Mouse (Mus musculus): ENCODE results near the gene Rab7b. TPM values are rescaled to one million over a fixed set of nuclear protein-coding genes. Genes with fewer than 3 reads are reported as not detected.

Gene Rab7b
- polyA plus RNA-seq, 1 experiment = 157 TPM

DNA sequence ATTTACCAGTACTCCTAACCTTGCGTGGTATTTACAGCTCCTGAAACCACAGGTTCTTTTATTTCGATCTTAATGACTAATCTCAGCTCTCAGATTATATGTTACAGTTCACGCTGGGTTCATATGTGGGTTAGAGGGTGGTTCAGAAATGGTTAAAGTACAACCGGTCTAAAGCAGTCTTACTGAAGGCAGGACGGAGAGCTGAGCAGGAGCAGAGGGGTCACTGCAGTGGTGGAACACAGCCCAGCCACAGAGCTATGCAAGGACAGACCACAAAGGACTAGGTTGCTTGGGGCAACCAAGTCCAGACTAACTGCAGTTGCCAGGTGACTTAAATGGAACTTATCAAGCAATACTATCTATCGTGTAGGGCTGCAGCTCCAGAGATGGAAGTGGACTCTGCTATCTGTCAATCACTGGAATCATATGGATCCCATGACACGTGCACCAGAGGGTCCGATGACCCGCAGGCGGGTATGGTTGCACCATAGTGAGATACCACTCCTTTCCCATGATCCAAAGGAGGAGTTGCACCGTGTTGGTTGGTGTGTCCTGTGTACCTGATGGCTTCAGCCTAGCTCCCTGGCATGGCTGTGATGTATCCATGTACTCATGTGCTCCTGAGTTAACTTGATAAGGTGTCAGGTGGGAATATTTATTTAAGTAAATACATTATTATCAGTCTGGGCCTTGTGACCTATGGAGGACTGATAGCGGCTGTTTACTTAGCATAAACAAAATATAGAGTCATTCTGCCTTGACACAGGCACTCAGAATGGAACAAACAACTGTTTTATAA lies 42.3 kb downstream of the Rab7b start:
- H3K4me1 ChIP-seq (ENCODE audit: control insufficient read depth, insufficient read depth, low read length) = no peaks in the 10 kb centered on the region
- no peak for TF ChIP-seq CTCF (IDR thresholded peaks at IDR 0.05; ENCODE audit: low read depth, low read length)
- TF ChIP-seq POLR2A (IDR thresholded peaks at IDR 0.05; ENCODE audit: borderline replicate concordance, low read depth, low read length) = no peak
- H3K27ac ChIP-seq (ENCODE audit: insufficient read depth, low read depth, low read length) = no peak overlapping the region
- H3K4me3 ChIP-seq (ENCODE audit: insufficient read depth, low read length) = no peak overlapping the region

DNA sequence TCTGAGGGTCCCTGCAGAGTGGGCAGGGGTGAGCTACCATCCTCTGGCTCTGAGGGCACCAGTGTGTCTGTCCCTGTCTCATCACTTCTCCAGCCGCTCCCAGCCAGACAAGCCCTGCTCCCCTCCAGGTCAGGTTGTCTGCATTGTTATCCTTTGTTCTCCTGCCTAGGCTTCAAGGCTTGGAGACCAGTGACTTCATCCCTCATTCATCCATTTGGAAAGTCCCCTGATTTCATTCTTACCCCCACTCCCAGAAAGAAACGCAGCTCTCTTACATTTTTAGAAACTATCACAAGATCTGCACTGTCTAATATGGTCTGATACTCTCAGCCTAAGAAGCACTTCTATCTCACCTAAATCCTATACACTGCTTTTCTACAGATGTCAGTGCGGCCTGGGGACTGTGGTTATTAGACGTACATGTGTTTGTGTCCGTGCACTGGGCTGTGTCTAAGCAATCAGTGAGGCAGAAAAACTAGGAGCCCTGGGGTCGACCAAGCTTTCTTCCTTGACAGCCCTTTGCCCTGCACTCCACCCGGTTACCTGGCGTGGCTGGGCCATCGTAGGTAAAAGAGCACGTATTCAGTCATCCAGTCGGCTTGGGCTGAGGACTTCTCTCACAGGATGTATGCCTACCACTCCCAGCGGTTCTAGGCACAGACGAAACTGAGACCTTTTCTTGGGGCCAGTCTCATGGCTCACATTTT lies 45.1 kb downstream of the Rab7b start:
- TF ChIP-seq POLR2A (IDR thresholded peaks at IDR 0.05; ENCODE audit: borderline replicate concordance, low read depth, low read length) (no peak), CTCF (IDR thresholded peaks at IDR 0.05; ENCODE audit: low read depth, low read length) (no peak)
- Histone ChIP-seq H3K27ac (ENCODE audit: insufficient read depth, low read depth, low read length) (no peak overlapping the region), H3K4me1 (ENCODE audit: control insufficient read depth, insufficient read depth, low read length) (0 out of 2 replicates have a peak, but pooled peaks cover 4% of the 10 kb centered on the region), H3K4me3 (ENCODE audit: insufficient read depth, low read length) (no peak overlapping the region)

DNA sequence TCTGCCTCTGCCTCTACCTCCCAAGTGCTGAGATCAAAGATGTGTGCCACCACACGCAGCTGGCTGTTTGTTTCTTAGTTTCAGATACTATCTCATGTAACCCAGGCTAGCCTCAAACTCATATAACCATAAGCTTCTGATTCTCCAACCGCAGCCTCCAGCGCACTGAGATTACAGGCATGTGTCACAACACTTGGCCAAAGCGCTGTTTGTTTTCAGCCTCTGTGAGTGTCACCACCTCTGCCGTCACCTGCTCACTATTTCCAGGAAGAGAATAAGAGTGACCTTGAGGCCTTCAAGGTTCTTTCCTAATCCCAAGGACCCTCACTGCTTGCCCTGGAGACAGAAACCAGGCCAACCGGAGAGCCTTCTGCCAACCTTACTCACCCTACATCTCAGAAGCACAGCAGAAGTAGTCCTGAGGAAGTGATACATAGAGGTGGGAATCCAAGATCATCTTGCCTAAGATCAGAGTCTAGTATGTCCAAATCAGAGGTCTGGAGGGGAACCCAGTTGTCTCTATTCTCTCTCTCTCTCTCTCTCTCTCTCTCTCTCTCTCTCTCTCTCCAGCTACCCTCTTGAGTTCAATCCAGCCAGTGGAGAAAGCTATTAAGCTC lies 46.3 kb downstream of the Rab7b start:
- H3K4me3 ChIP-seq (ENCODE audit: insufficient read depth, low read length) = no peak overlapping the region
- no peak overlapping the region for H3K27ac ChIP-seq (ENCODE audit: insufficient read depth, low read depth, low read length)
- 0 out of 2 replicates have a peak, but pooled peaks cover 4% of the 10 kb centered on the region for H3K4me1 ChIP-seq (ENCODE audit: control insufficient read depth, insufficient read depth, low read length)
- TF ChIP-seq CTCF (IDR thresholded peaks at IDR 0.05; ENCODE audit: low read depth, low read length) = no peak
- no peak for TF ChIP-seq POLR2A (IDR thresholded peaks at IDR 0.05; ENCODE audit: borderline replicate concordance, low read depth, low read length)

DNA sequence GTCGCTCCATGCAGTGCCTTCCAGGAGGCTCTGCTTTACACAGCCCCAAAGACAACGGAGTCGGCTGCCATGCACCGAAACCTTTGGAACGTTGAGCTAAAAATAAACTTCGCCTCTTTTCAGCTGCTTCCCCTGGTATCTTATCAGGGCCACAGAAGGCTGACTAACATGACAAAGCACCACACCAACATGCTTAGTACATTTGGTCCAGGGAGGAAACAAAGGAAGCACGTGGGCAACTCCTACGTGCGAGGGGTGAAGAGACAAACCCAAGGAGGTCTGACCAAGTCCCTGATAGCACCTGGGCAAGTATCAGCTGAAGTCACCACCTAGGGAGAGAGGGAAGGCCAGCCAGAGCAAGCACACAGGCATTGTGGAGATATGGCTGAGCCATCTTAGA lies 48.0 kb downstream of the Rab7b start:
- no peak for TF ChIP-seq POLR2A (IDR thresholded peaks at IDR 0.05; ENCODE audit: borderline replicate concordance, low read depth, low read length)
- no peak for TF ChIP-seq CTCF (IDR thresholded peaks at IDR 0.05; ENCODE audit: low read depth, low read length)
- Histone ChIP-seq H3K4me1 (ENCODE audit: control insufficient read depth, insufficient read depth, low read length) (0 out of 2 replicates have a peak, but pooled peaks cover 4% of the 10 kb centered on the region), H3K27ac (ENCODE audit: insufficient read depth, low read depth, low read length) (no peak overlapping the region), H3K4me3 (ENCODE audit: insufficient read depth, low read length) (no peak overlapping the region)

DNA sequence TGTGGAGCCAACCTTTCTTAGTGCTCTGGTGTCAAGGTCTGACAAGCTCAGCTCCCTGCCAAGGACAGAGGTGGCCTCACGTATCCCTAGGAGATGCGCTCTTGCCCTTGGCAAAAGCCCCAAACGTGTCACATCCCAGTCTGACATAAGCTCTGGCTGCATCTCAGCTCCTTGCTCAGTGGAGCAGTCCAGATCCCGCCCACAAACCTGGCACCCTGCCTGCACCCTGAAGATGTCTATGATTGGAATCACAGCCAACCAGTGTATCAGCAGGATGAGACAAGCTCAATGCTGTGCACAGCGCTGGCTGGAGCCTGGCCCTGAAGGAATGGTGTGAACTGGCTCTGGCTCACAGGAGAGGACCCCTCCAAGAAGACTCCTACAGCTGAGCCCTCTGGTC lies 48.8 kb downstream of the Rab7b start:
- Histone ChIP-seq H3K27ac (ENCODE audit: insufficient read depth, low read depth, low read length) (no peak overlapping the region), H3K4me1 (ENCODE audit: control insufficient read depth, insufficient read depth, low read length) (0 out of 2 replicates have a peak, but pooled peaks cover 4% of the 10 kb centered on the region), H3K4me3 (ENCODE audit: insufficient read depth, low read length) (no peak overlapping the region)
- TF ChIP-seq CTCF (IDR thresholded peaks at IDR 0.05; ENCODE audit: low read depth, low read length) (no peak), POLR2A (IDR thresholded peaks at IDR 0.05; ENCODE audit: borderline replicate concordance, low read depth, low read length) (no peak)

DNA sequence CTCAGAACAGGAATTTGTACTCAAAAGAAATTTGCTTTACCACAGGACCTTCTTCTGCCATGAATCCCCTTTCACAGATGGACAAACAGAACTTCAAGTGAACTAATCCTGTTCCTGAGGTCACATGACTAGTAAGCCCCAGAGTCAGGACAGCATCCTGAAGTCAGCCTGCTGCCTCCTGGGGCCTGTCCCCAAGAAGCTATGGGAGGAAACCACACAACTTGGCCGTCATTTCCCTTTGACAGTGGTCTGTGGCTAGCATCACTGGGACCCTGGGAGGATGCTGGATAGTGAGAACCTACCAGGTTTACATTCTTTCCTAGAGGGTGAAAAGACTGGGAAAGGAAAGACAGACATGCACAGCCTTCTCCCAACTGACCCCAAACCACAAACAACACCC lies 50.3 kb downstream of the Rab7b start:
- Histone ChIP-seq H3K4me1 (ENCODE audit: control insufficient read depth, insufficient read depth, low read length) (0 out of 2 replicates have a peak, but pooled peaks cover 4% of the 10 kb centered on the region), H3K4me3 (ENCODE audit: insufficient read depth, low read length) (no peak overlapping the region), H3K27ac (ENCODE audit: insufficient read depth, low read depth, low read length) (no peak overlapping the region)
- TF ChIP-seq CTCF (IDR thresholded peaks at IDR 0.05; ENCODE audit: low read depth, low read length) (no peak), POLR2A (IDR thresholded peaks at IDR 0.05; ENCODE audit: borderline replicate concordance, low read depth, low read length) (no peak)

DNA sequence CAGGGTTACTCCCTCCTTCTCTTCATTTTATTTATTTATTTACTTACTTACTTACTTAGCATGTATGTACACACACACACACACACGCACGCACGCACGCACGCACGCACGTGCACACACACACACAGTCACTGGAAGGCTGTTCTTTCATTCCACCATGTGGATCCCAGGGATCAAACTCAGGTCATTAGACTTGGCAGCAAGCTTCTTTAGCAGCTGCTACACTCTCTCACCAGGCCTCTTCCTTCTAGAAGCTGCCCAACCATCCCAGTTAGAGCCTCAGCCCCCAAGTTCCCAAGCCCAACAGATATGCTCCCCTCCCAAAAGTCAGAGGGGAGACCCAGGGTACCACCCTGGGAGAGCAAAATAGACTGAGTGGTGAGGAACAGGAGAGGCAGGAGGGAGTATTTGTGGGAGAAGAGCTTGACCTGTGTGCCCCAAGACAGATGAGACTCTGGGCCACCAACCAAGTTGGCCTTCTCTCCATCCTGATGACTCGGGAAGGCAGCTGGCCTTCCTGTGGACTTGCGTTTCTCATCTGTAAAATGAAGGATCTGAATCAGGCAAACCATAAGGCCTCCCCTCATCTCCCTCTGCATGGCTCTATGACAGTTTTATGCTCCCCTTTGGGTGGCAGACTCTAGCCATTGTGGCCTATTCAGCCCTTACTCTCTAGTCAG lies 51.1 kb downstream of the Rab7b start:
- H3K4me3 ChIP-seq (ENCODE audit: insufficient read depth, low read length) = no peak overlapping the region
- TF ChIP-seq POLR2A (IDR thresholded peaks at IDR 0.05; ENCODE audit: borderline replicate concordance, low read depth, low read length) (no peak), CTCF (IDR thresholded peaks at IDR 0.05; ENCODE audit: low read depth, low read length) (no peak)
- 0 out of 2 replicates have a peak, but pooled peaks cover 4% of the 10 kb centered on the region for H3K4me1 ChIP-seq (ENCODE audit: control insufficient read depth, insufficient read depth, low read length)
- H3K27ac ChIP-seq (ENCODE audit: insufficient read depth, low read depth, low read length) = no peak overlapping the region

DNA sequence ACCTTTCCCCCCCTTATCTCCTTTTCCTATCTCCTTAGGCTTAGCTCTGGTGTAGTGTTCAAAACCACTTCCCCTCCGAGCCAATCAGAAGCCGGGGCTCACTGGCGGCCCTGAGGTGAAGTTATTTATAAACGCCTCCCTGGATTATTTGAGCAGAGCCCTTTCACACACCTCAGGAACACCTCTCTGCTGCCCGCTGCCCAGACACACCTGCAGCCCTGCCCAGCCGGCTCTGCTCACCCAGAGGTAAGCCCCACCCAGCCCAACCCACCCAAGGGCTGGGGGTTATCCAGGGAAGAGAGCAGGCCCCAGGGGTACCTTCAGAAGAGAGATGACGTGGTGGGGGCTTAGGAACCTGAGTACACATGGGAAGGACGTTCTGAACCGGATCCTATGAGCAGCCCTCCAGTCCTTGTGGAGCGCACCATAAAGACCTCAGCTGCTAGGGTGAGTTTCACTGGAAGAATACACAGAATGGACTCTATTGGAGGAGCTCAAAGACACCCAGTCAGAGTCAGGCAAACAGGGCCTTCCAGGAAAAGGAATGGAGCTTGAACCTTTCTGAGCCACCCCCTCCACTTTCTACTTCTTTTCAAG lies 55.5 kb downstream of the Rab7b start, which contains the start of gene Slc26a9:
Gene Slc26a9 (plus strand): TSS at position 155 of the 597 bp plus-strand sequence.
- Histone ChIP-seq H3K4me1 (ENCODE audit: control insufficient read depth, insufficient read depth, low read length) (peaks cover 4% of the 10 kb centered on the region), H3K4me3 (ENCODE audit: insufficient read depth, low read length) (no peak within 1 kb of the TSS), H3K27ac (ENCODE audit: insufficient read depth, low read depth, low read length) (no peak within 1 kb of the TSS)
- TF ChIP-seq CTCF (IDR thresholded peaks at IDR 0.05; ENCODE audit: low read depth, low read length) (no peak), POLR2A (IDR thresholded peaks at IDR 0.05; ENCODE audit: borderline replicate concordance, low read depth, low read length) (no peak)

DNA sequence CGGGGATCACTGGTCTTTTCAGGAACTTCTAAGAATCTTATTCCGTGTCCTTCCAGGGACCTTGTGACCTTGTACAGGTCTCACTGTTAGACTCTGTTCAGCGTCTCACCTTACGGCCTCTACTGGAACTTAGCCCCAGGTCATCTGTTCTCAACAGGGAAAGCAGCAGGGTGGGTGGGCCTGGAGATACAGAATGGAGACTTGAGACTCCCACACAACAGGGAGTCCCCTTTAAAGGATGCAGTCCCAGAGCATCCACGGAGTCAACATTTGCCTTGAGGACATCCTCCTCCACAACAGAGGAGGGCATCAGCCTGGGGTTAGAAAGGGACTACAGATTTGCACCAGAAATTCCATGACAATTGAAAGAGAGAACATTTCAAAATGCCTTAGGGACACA lies 56.9 kb downstream of the Rab7b start:
- TF ChIP-seq POLR2A (IDR thresholded peaks at IDR 0.05; ENCODE audit: borderline replicate concordance, low read depth, low read length) = no peak
- TF ChIP-seq CTCF (IDR thresholded peaks at IDR 0.05; ENCODE audit: low read depth, low read length) = no peak
- Histone ChIP-seq H3K27ac (ENCODE audit: insufficient read depth, low read depth, low read length) (no peak overlapping the region), H3K4me3 (ENCODE audit: insufficient read depth, low read length) (no peak overlapping the region), H3K4me1 (ENCODE audit: control insufficient read depth, insufficient read depth, low read length) (peaks cover 16% of the 10 kb centered on the region)
